Mouse (Mus musculus): Measurements from ENCODE around the gene Pigp. TPM values are rescaled to one million over a fixed set of nuclear protein-coding genes. Genes with fewer than 3 reads are reported as not detected.

Pigp gene
- 195 and 220 TPM in 2 replicates for polyA plus RNA-seq (2015; fragmentation: Nextera tagmentation; extraction: Ambion mirVana)

- DNase-seq (ENCODE audit: low spot score): peak; percentile 79
- H3K27ac ChIP-seq: peak within 1 kb of the TSS; percentile 99
- peaks cover 7% of the 10 kb centered on the region; the same call in 1 of the 2 replicates for H3K4me1 ChIP-seq (replicated peaks; ENCODE audit: insufficient read depth, low read length)
- peak; percentile 79 for ATAC-seq (replicated peaks; ENCODE audit: low FRiP score, low read depth)
- no peaks in the 10 kb centered on the region for H3K27me3 ChIP-seq (ENCODE audit: insufficient read depth, low read length)
- no peaks in the 10 kb centered on the region for H3K9me3 ChIP-seq (replicated peaks; ENCODE audit: low read length)
- no peaks in the 10 kb centered on the region for H3K36me3 ChIP-seq (ENCODE audit: insufficient read depth, low read length)
- peak within 1 kb of the TSS; percentile 82 for H3K4me2 ChIP-seq (ENCODE audit: low read length)
- H3K4me3 ChIP-seq (replicated peaks; ENCODE audit: low read depth, low read length): peak within 1 kb of the TSS; percentile 93
- peak; percentile 27; the same call in 1 of the 2 replicates for TF ChIP-seq CTCF (IDR thresholded peaks at IDR 0.05; ENCODE audit: low read depth)
- WGBS: under 1% methylated on average over 38 of the region's 43 CpGs
- peak within 1 kb of the TSS; percentile 94 for H3K9ac ChIP-seq (ENCODE audit: low read depth, low read length)
Measured at GRCm38 (mm10) chr16:94371301-94371931, at the start of gene Pigp. TSS of gene Pigp (minus strand) at chr16:94371842.

GRCm38 (mm10) chr16:94420498-94420897, 48.9 kb upstream of the Pigp start:
- DNase-seq (ENCODE audit: low spot score) (no peak), ATAC-seq (replicated peaks; ENCODE audit: low FRiP score, low read depth) (no peak)
- peak; percentile 48; the same call in 1 of the 2 replicates for TF ChIP-seq CTCF (IDR thresholded peaks at IDR 0.05; ENCODE audit: low read depth)
- Histone ChIP-seq H3K9ac (ENCODE audit: low read depth, low read length) (no peak overlapping the region), H3K4me1 (replicated peaks; ENCODE audit: insufficient read depth, low read length) (no peaks in the 10 kb centered on the region), H3K27me3 (ENCODE audit: insufficient read depth, low read length) (no peaks in the 10 kb centered on the region), H3K36me3 (ENCODE audit: insufficient read depth, low read length) (peaks cover 57% of the 10 kb centered on the region), H3K27ac (no peak overlapping the region), H3K4me3 (replicated peaks; ENCODE audit: low read depth, low read length) (no peak overlapping the region), H3K4me2 (ENCODE audit: low read length) (no peak overlapping the region), H3K9me3 (replicated peaks; ENCODE audit: low read length) (no peaks in the 10 kb centered on the region)
- 95% methylated on average over 3 of the region's 3 CpGs for WGBS

GRCm38 (mm10) chr16:94414151-94414550, 42.5 kb upstream of the Pigp start:
- DNase-seq (ENCODE audit: low spot score): no peak
- Histone ChIP-seq H3K9ac (ENCODE audit: low read depth, low read length) (no peak overlapping the region), H3K4me1 (replicated peaks; ENCODE audit: insufficient read depth, low read length) (no peaks in the 10 kb centered on the region), H3K4me3 (replicated peaks; ENCODE audit: low read depth, low read length) (no peak overlapping the region), H3K36me3 (ENCODE audit: insufficient read depth, low read length) (peaks cover 22% of the 10 kb centered on the region), H3K9me3 (replicated peaks; ENCODE audit: low read length) (no peaks in the 10 kb centered on the region), H3K4me2 (ENCODE audit: low read length) (no peak overlapping the region), H3K27ac (no peak overlapping the region), H3K27me3 (ENCODE audit: insufficient read depth, low read length) (no peaks in the 10 kb centered on the region)
- WGBS: 93% methylated on average over 6 of the region's 6 CpGs
- no peak for ATAC-seq (replicated peaks; ENCODE audit: low FRiP score, low read depth)
- TF ChIP-seq CTCF (IDR thresholded peaks at IDR 0.05; ENCODE audit: low read depth): no peak

- peaks cover 16% of the 10 kb centered on the region; the same call in 1 of the 2 replicates for H3K36me3 ChIP-seq (ENCODE audit: insufficient read depth, low read length)
- peak; percentile 5; the same call in 1 of the 2 replicates for TF ChIP-seq CTCF (IDR thresholded peaks at IDR 0.05; ENCODE audit: low read depth)
- 89% methylated on average over 4 of the region's 4 CpGs for WGBS
- H3K4me2 ChIP-seq (ENCODE audit: low read length): no peak overlapping the region
- no peak for DNase-seq (ENCODE audit: low spot score)
- no peaks in the 10 kb centered on the region for H3K4me1 ChIP-seq (replicated peaks; ENCODE audit: insufficient read depth, low read length)
- no peak overlapping the region for H3K4me3 ChIP-seq (replicated peaks; ENCODE audit: low read depth, low read length)
- no peaks in the 10 kb centered on the region for H3K9me3 ChIP-seq (replicated peaks; ENCODE audit: low read length)
- no peak for ATAC-seq (replicated peaks; ENCODE audit: low FRiP score, low read depth)
- no peaks in the 10 kb centered on the region for H3K27me3 ChIP-seq (ENCODE audit: insufficient read depth, low read length)
- no peak overlapping the region for H3K27ac ChIP-seq
- no peak overlapping the region for H3K9ac ChIP-seq (ENCODE audit: low read depth, low read length)
Measured at GRCm38 (mm10) chr16:94412760-94413159, 41.1 kb upstream of the Pigp start.

GRCm38 (mm10) chr16:94412198-94412597, 40.6 kb upstream of the Pigp start:
- peaks cover 19% of the 10 kb centered on the region; the same call in 1 of the 2 replicates for H3K36me3 ChIP-seq (ENCODE audit: insufficient read depth, low read length)
- H3K9me3 ChIP-seq (replicated peaks; ENCODE audit: low read length): no peaks in the 10 kb centered on the region
- no peaks in the 10 kb centered on the region for H3K27me3 ChIP-seq (ENCODE audit: insufficient read depth, low read length)
- no peaks in the 10 kb centered on the region for H3K4me1 ChIP-seq (replicated peaks; ENCODE audit: insufficient read depth, low read length)
- H3K4me2 ChIP-seq (ENCODE audit: low read length): no peak overlapping the region
- TF ChIP-seq CTCF (IDR thresholded peaks at IDR 0.05; ENCODE audit: low read depth): no peak
- 90% methylated on average over 2 of the region's 2 CpGs for WGBS
- no peak overlapping the region for H3K27ac ChIP-seq
- DNase-seq (ENCODE audit: low spot score) (no peak), ATAC-seq (replicated peaks; ENCODE audit: low FRiP score, low read depth) (no peak)
- no peak overlapping the region for H3K9ac ChIP-seq (ENCODE audit: low read depth, low read length)
- no peak overlapping the region for H3K4me3 ChIP-seq (replicated peaks; ENCODE audit: low read depth, low read length)

- Histone ChIP-seq H3K9ac (ENCODE audit: low read depth, low read length) (no peak overlapping the region), H3K27me3 (ENCODE audit: insufficient read depth, low read length) (no peaks in the 10 kb centered on the region), H3K27ac (no peak overlapping the region), H3K4me3 (replicated peaks; ENCODE audit: low read depth, low read length) (no peak overlapping the region), H3K4me1 (replicated peaks; ENCODE audit: insufficient read depth, low read length) (no peaks in the 10 kb centered on the region), H3K36me3 (ENCODE audit: insufficient read depth, low read length) (peaks cover 20% of the 10 kb centered on the region; the same call in 1 of the 2 replicates), H3K9me3 (replicated peaks; ENCODE audit: low read length) (no peaks in the 10 kb centered on the region), H3K4me2 (ENCODE audit: low read length) (no peak overlapping the region)
- DNase-seq (ENCODE audit: low spot score) (no peak), ATAC-seq (replicated peaks; ENCODE audit: low FRiP score, low read depth) (no peak)
- 69% methylated on average over 3 of the region's 3 CpGs for WGBS
- no peak for TF ChIP-seq CTCF (IDR thresholded peaks at IDR 0.05; ENCODE audit: low read depth)
Measured at GRCm38 (mm10) chr16:94411287-94411686, 39.6 kb upstream of the Pigp start.
